Mouse (Mus musculus): Measurements from ENCODE around the gene Pim2. TPM values are rescaled to one million over a fixed set of nuclear protein-coding genes. Genes with fewer than 3 reads are reported as not detected.

Gene Pim2
- polyA plus RNA-seq, 1 experiment from 2014 or later = 20.7 TPM

- no peaks in the 10 kb centered on the region for H3K36me3 ChIP-seq (ENCODE audit: control insufficient read depth, insufficient read depth, low read length)
- no peaks in the 10 kb centered on the region for H3K27me3 ChIP-seq (ENCODE audit: control insufficient read depth, insufficient read depth, low read length)
- no peak overlapping the region for H3K27ac ChIP-seq (ENCODE audit: low read depth, low read length)
- no peaks in the 10 kb centered on the region for H3K4me1 ChIP-seq (ENCODE audit: control insufficient read depth, insufficient read depth, low read length)
- no peaks in the 10 kb centered on the region for H3K9me3 ChIP-seq (ENCODE audit: control insufficient read depth, low read length)
- 76% methylated on average over 3 of the region's 3 CpGs for WGBS
- no peak overlapping the region for H3K4me2 ChIP-seq (ENCODE audit: low read depth, low read length)
- ATAC-seq (ENCODE audit: low read depth) = no peak
- no peak overlapping the region for H3K9ac ChIP-seq (replicated peaks; ENCODE audit: low read depth, low read length)
- no peak overlapping the region for H3K4me3 ChIP-seq (ENCODE audit: low read depth, low read length)
These were observed 13.5 kb upstream of the Pim2 start for GRCm38 (mm10) chrX:7864551-7864950.

- no peak overlapping the region for H3K9ac ChIP-seq (replicated peaks; ENCODE audit: low read depth, low read length)
- 85% methylated on average over 2 of the region's 2 CpGs for WGBS
- no peak overlapping the region for H3K27ac ChIP-seq (ENCODE audit: low read depth, low read length)
- H3K4me2 ChIP-seq (ENCODE audit: low read depth, low read length) = no peak overlapping the region
- H3K36me3 ChIP-seq (ENCODE audit: control insufficient read depth, insufficient read depth, low read length) = no peaks in the 10 kb centered on the region
- no peaks in the 10 kb centered on the region for H3K9me3 ChIP-seq (ENCODE audit: control insufficient read depth, low read length)
- no peaks in the 10 kb centered on the region for H3K27me3 ChIP-seq (ENCODE audit: control insufficient read depth, insufficient read depth, low read length)
- no peak overlapping the region for H3K4me3 ChIP-seq (ENCODE audit: low read depth, low read length)
- no peaks in the 10 kb centered on the region for H3K4me1 ChIP-seq (ENCODE audit: control insufficient read depth, insufficient read depth, low read length)
- ATAC-seq (ENCODE audit: low read depth) = no peak
These were observed 12.7 kb upstream of the Pim2 start for GRCm38 (mm10) chrX:7865343-7865742.

- H3K9ac ChIP-seq (replicated peaks; ENCODE audit: low read depth, low read length) = no peak overlapping the region
- H3K9me3 ChIP-seq (ENCODE audit: control insufficient read depth, low read length) = no peaks in the 10 kb centered on the region
- H3K4me1 ChIP-seq (ENCODE audit: control insufficient read depth, insufficient read depth, low read length) = no peaks in the 10 kb centered on the region
- no peak overlapping the region for H3K27ac ChIP-seq (ENCODE audit: low read depth, low read length)
- no peak for ATAC-seq (ENCODE audit: low read depth)
- H3K4me3 ChIP-seq (ENCODE audit: low read depth, low read length) = no peak overlapping the region
- H3K36me3 ChIP-seq (ENCODE audit: control insufficient read depth, insufficient read depth, low read length) = no peaks in the 10 kb centered on the region
- no peak overlapping the region for H3K4me2 ChIP-seq (ENCODE audit: low read depth, low read length)
- WGBS = 74% methylated on average over 2 of the region's 2 CpGs
- H3K27me3 ChIP-seq (ENCODE audit: control insufficient read depth, insufficient read depth, low read length) = no peaks in the 10 kb centered on the region
These were observed 12.3 kb upstream of the Pim2 start for GRCm38 (mm10) chrX:7865786-7866185.

GRCm38 (mm10) chrX:7867141-7867540, 10.9 kb upstream of the Pim2 start:
- H3K4me3 ChIP-seq (ENCODE audit: low read depth, low read length) = no peak overlapping the region
- no peaks in the 10 kb centered on the region for H3K27me3 ChIP-seq (ENCODE audit: control insufficient read depth, insufficient read depth, low read length)
- no peak for ATAC-seq (ENCODE audit: low read depth)
- no peaks in the 10 kb centered on the region for H3K4me1 ChIP-seq (ENCODE audit: control insufficient read depth, insufficient read depth, low read length)
- H3K36me3 ChIP-seq (ENCODE audit: control insufficient read depth, insufficient read depth, low read length) = 0 out of 2 replicates have a peak, but pooled peaks cover under 1% of the 10 kb centered on the region
- no peak overlapping the region for H3K27ac ChIP-seq (ENCODE audit: low read depth, low read length)
- H3K4me2 ChIP-seq (ENCODE audit: low read depth, low read length) = no peak overlapping the region
- H3K9me3 ChIP-seq (ENCODE audit: control insufficient read depth, low read length) = no peaks in the 10 kb centered on the region
- no peak overlapping the region for H3K9ac ChIP-seq (replicated peaks; ENCODE audit: low read depth, low read length)
- WGBS = 100% methylated on average over 1 of the region's 1 CpGs

GRCm38 (mm10) chrX:7868506-7868905, 9.6 kb upstream of the Pim2 start:
- peaks cover 8% of the 10 kb centered on the region; the same call in 1 of the 2 replicates for H3K36me3 ChIP-seq (ENCODE audit: control insufficient read depth, insufficient read depth, low read length)
- H3K9ac ChIP-seq (replicated peaks; ENCODE audit: low read depth, low read length) = no peak overlapping the region
- H3K4me1 ChIP-seq (ENCODE audit: control insufficient read depth, insufficient read depth, low read length) = no peaks in the 10 kb centered on the region
- no peaks in the 10 kb centered on the region for H3K27me3 ChIP-seq (ENCODE audit: control insufficient read depth, insufficient read depth, low read length)
- H3K27ac ChIP-seq (ENCODE audit: low read depth, low read length) = no peak overlapping the region
- no peak overlapping the region for H3K4me3 ChIP-seq (ENCODE audit: low read depth, low read length)
- WGBS = 56% methylated on average over 2 of the region's 2 CpGs
- H3K4me2 ChIP-seq (ENCODE audit: low read depth, low read length) = no peak overlapping the region
- H3K9me3 ChIP-seq (ENCODE audit: control insufficient read depth, low read length) = no peaks in the 10 kb centered on the region
- ATAC-seq (ENCODE audit: low read depth) = no peak

GRCm38 (mm10) chrX:7869826-7870225, 8.2 kb upstream of the Pim2 start:
- no peak for ATAC-seq (ENCODE audit: low read depth)
- no peak overlapping the region for H3K4me3 ChIP-seq (ENCODE audit: low read depth, low read length)
- H3K4me2 ChIP-seq (ENCODE audit: low read depth, low read length) = no peak overlapping the region
- H3K36me3 ChIP-seq (ENCODE audit: control insufficient read depth, insufficient read depth, low read length) = peaks cover 12% of the 10 kb centered on the region; the same call in 1 of the 2 replicates
- H3K9ac ChIP-seq (replicated peaks; ENCODE audit: low read depth, low read length) = no peak overlapping the region
- H3K9me3 ChIP-seq (ENCODE audit: control insufficient read depth, low read length) = no peaks in the 10 kb centered on the region
- 43% methylated on average over 3 of the region's 3 CpGs for whole genome bisulfite sequencing
- no peaks in the 10 kb centered on the region for H3K27me3 ChIP-seq (ENCODE audit: control insufficient read depth, insufficient read depth, low read length)
- H3K27ac ChIP-seq (ENCODE audit: low read depth, low read length) = no peak overlapping the region
- H3K4me1 ChIP-seq (ENCODE audit: control insufficient read depth, insufficient read depth, low read length) = no peaks in the 10 kb centered on the region

- peak; percentile 32; the same call in 1 of the 2 replicates for ATAC-seq (ENCODE audit: low read depth)
- 19% methylated on average over 20 of the region's 21 CpGs for WGBS
- 0 out of 2 replicates have a peak overlapping the region, but pooled peaks have one; percentile 44 for H3K27ac ChIP-seq (ENCODE audit: low read depth, low read length)
- H3K36me3 ChIP-seq (ENCODE audit: control insufficient read depth, insufficient read depth, low read length) = peaks cover 4% of the 10 kb centered on the region; the same call in 1 of the 2 replicates
- peak overlapping the region; percentile 75 for H3K4me2 ChIP-seq (ENCODE audit: low read depth, low read length)
- H3K9me3 ChIP-seq (ENCODE audit: control insufficient read depth, low read length) = no peaks in the 10 kb centered on the region
- H3K9ac ChIP-seq (replicated peaks; ENCODE audit: low read depth, low read length) = peak overlapping the region; percentile 57
- H3K27me3 ChIP-seq (ENCODE audit: control insufficient read depth, insufficient read depth, low read length) = no peaks in the 10 kb centered on the region
- H3K4me3 ChIP-seq (ENCODE audit: low read depth, low read length) = peak overlapping the region; percentile 46
- no peaks in the 10 kb centered on the region for H3K4me1 ChIP-seq (ENCODE audit: control insufficient read depth, insufficient read depth, low read length)
These were observed 433 bp downstream of the Pim2 start for GRCm38 (mm10) chrX:7878495-7878894.

GRCm38 (mm10) chrX:7879819-7880218, 1.8 kb downstream of the Pim2 start:
- Histone ChIP-seq H3K27ac (ENCODE audit: low read depth, low read length) (no peak overlapping the region), H3K36me3 (ENCODE audit: control insufficient read depth, insufficient read depth, low read length) (no peaks in the 10 kb centered on the region), H3K4me3 (ENCODE audit: low read depth, low read length) (peak overlapping the region; percentile 7; the same call in 1 of the 2 replicates), H3K27me3 (ENCODE audit: control insufficient read depth, insufficient read depth, low read length) (no peaks in the 10 kb centered on the region), H3K4me1 (ENCODE audit: control insufficient read depth, insufficient read depth, low read length) (no peaks in the 10 kb centered on the region), H3K4me2 (ENCODE audit: low read depth, low read length) (peak overlapping the region; percentile 75), H3K9me3 (ENCODE audit: control insufficient read depth, low read length) (no peaks in the 10 kb centered on the region), H3K9ac (replicated peaks; ENCODE audit: low read depth, low read length) (no peak overlapping the region)
- peak; percentile 39; the same call in 1 of the 2 replicates for ATAC-seq (ENCODE audit: low read depth)
- 12% methylated on average over 11 of the region's 11 CpGs for WGBS

- H3K4me2 ChIP-seq (ENCODE audit: low read depth, low read length) = peak within 1 kb of the TSS; percentile 60
- ATAC-seq (ENCODE audit: low read depth) = peak; percentile 83
- no peaks in the 10 kb centered on the region for H3K36me3 ChIP-seq (ENCODE audit: control insufficient read depth, insufficient read depth, low read length)
- WGBS = 16% methylated on average over 49 of the region's 49 CpGs
- H3K27ac ChIP-seq (ENCODE audit: low read depth, low read length) = peak within 1 kb of the TSS; percentile 85
- H3K9me3 ChIP-seq (ENCODE audit: control insufficient read depth, low read length) = no peaks in the 10 kb centered on the region
- H3K4me1 ChIP-seq (ENCODE audit: control insufficient read depth, insufficient read depth, low read length) = no peaks in the 10 kb centered on the region
- H3K4me3 ChIP-seq (ENCODE audit: low read depth, low read length) = peak within 1 kb of the TSS; percentile 42
- peak within 1 kb of the TSS; percentile 50 for H3K9ac ChIP-seq (replicated peaks; ENCODE audit: low read depth, low read length)
- H3K27me3 ChIP-seq (ENCODE audit: control insufficient read depth, insufficient read depth, low read length) = no peaks in the 10 kb centered on the region
These were observed 5.9 kb downstream of the Pim2 start, which contains the start of gene Slc35a2 for GRCm38 (mm10) chrX:7883841-7884567. Gene Slc35a2 (plus strand): TSS chrX:7884028.
